Mouse (Mus musculus): Measurements from ENCODE around the gene Lrrk1.

GRCm38 (mm10) chr7:66339625-66340024 lies 48.5 kb downstream of the Lrrk1 start:
- TF ChIP-seq POLR2A (IDR thresholded peaks at IDR 0.05; ENCODE audit: low read depth, low read length) (no peak), CTCF (IDR thresholded peaks at IDR 0.05; ENCODE audit: borderline replicate concordance, insufficient read depth, low read length) (no peak)
